Mouse (Mus musculus): ENCODE measurements around the gene Mterf4. TPM values are rescaled to one million over a fixed set of nuclear protein-coding genes. Genes with fewer than 3 reads are reported as not detected.

Gene Mterf4
- total RNA-seq, 2 experiments from 2014 or later = 22.2 TPM

DNA sequence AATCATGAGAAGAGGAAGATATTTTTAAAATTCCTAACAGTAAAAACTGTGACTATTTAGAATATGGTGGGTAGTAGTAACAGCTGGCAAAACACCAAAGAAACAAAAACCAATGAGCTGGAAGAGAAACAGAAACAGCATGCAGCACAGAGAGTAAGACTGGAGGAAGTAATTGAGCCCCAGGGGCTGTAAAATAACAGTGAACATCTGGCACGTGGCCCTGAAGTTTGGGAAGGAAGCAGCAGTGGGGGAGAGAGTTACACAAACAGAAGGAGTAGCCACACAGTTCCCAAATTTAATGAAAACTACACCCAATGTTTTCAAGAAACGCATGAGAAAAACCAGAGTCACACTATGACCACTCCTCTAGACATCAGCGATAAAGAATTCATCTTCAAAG, 38.5 kb downstream of the Mterf4 start:
- no peak for DNase-seq

DNA sequence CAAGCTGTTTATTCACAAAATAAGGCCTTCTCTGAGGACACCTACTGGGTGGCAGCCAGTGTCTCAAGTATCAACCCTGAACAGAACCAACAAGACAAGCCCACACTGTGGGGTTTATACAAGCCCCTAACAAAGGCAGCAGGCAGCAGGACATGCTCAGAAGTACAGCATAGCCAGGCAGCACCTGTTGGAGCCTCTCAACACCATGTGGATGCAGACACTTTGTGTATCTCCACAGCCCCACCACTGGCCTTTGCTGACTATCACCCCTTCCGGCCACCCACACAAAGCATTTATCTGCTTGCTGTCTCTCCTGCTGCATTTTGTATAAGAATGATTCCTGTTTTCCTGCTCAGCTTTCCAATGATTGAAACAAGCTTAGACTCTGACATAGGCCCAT, 48.2 kb downstream of the Mterf4 start:
- no peak for DNase-seq

DNA sequence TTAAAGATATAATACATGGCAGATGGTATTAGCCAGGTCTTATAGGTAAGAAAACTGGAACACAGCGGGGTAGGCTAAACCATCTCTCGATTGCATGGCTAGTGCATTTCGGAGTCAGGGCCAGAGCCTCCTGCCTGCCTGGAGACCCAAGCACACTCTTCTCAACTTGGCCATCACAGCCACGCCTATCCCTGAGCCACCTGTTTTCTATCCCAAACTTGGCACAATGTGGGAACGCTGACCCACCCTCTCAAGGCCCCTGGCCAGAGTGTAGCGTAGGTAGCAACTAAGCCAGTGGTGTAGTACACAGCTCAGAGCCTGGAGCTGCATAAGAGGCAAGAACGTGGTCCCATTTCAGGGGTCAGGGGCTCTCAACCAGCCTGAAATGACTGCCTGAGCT, 50.0 kb downstream of the Mterf4 start:
- no peak for DNase-seq

GRCm38 (mm10) chr1:93252586-93252985, 53.1 kb downstream of the Mterf4 start:
- no peak for DNase-seq

Small RNA genes lying within 50 kb of the gene (microRNA-seq; reads per million reads assigned to microRNA genes)
- gene Mir6345 = 0 reads per million in 2 experiments
- gene Mir6901 = 0 to 0.21 reads per million in 2 experiments
- 0 reads per million in 2 experiments for gene Mir6902

Other genes with a start within 250 kb of the Mterf4 start
- 100 to 1,000 TPM; 607 to 610 TPM for gene Kif1a, start 204.0 kb downstream of the Mterf4 start, total RNA-seq (2021)
- gene Agxt, start 170.7 kb downstream of the Mterf4 start, total RNA-seq (2021) = not detected
- not detected for gene 2310007B03Rik, start 145.0 kb downstream of the Mterf4 start, total RNA-seq (2021)
- gene Crocc2, start 137.2 kb downstream of the Mterf4 start, total RNA-seq (2021) = under 1 TPM; 0.15 to 0.25 TPM
- gene Sned1, start 70.1 kb downstream of the Mterf4 start, total RNA-seq (2021) = 1 to 10 TPM; 4.6 to 8.3 TPM
- 10 to 100 TPM; 66.3 to 85.6 TPM for gene Ppp1r7, start 36.9 kb upstream of the Mterf4 start, total RNA-seq (2021)
- 1 to 10 TPM; 5.7 to 6.9 TPM for gene Pask, start 37.6 kb upstream of the Mterf4 start, total RNA-seq (2021)
- gene Ano7, start 68.0 kb upstream of the Mterf4 start, total RNA-seq (2021) = under 1 TPM; 0.17 to 0.35 TPM
- gene Hdlbp, start 172.9 kb upstream of the Mterf4 start, total RNA-seq (2021) = 100 to 1,000 TPM; 148 to 152 TPM
- 10 to 100 TPM; 11.9 to 13.0 TPM for gene Farp2, start 206.2 kb upstream of the Mterf4 start, total RNA-seq (2021)

All from layer of hippocampus, postnatal 36 days (tissue).